Mouse (Mus musculus) stomach, postnatal 0 days (tissue): ENCODE measurements around the gene Tmem184b.

Experiments used
- CTCF ChIP-seq: IDR thresholded peaks from 2 replicates; pipeline ENCODE4 v1.5.1; 2016; ENCODE audit warnings: antibody characterized with exemption, low read depth, mild to moderate bottlenecking, moderate library complexity
- EP300 ChIP-seq: optimal IDR thresholded peaks from 2 replicates; pipeline ENCODE3; 2016; ENCODE audit warnings: antibody characterized with exemption

GRCm38 (mm10) chr15:79435191-79435671, 31.9 kb upstream of the Tmem184b start:
- no peak for TF ChIP-seq CTCF
- no peak for TF ChIP-seq EP300
